Mouse (Mus musculus) CD4-positive helper T cell, adult 2 months (primary cell): Measurements from ENCODE around the gene Vmn1r172.
"Not testable (repeated sequence)": the region's sequence is repeated elsewhere in the genome, so short reads cannot be mapped to it uniquely, and the experiment has no call there.

Experiments used
- DNase-seq: peaks from one replicate; pipeline ENCODE4 v3.0.0-alpha.2; 2012; ENCODE audit warnings: low read depth, missing footprints, low spot score

Gene Vmn1r172

GRCm38 (mm10) chr7:23658016-23658415 lies at the start of gene Vmn1r172:
Gene Vmn1r172 (plus strand): TSS chr7:23658316.
- DNase-seq: no peak

GRCm38 (mm10) chr7:23630422-23630821 lies 27.7 kb upstream of the Vmn1r172 start, which contains the start of gene Vmn1r171:
Gene Vmn1r171 (plus strand): TSS chr7:23630722.
- DNase-seq: no peak

- not testable (repeated sequence) for DNase-seq
These were observed 42.3 kb downstream of the Vmn1r172 start, which contains the start of gene Vmn1r173 for GRCm38 (mm10) chr7:23700403-23700802. Gene Vmn1r173 (plus strand): TSS chr7:23700703.
